Mouse (Mus musculus): ENCODE results near the gene D430042O09Rik.

Gene D430042O09Rik

DNA sequence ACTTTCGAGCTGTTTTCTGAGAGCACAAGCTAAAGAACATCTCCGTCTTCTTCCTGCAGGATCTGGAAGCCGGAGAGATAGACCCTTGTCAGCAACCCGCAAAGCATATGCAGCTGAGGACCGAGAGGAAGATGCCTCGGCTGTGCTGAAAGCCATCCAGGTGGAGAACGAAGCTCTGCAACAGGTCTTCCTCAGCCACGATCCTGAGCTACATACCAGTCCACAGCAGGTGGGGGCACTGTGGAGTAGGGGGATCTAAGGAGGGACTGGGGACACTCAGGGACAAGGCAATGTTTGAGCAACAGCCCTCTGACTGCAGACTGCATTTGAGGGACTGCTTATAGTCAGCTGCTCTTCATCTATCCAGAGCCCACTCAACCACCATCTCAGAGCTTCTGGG is 105.0 kb downstream of the D430042O09Rik start:
- no peak for DNase-seq (ENCODE audit: low read depth)

DNA sequence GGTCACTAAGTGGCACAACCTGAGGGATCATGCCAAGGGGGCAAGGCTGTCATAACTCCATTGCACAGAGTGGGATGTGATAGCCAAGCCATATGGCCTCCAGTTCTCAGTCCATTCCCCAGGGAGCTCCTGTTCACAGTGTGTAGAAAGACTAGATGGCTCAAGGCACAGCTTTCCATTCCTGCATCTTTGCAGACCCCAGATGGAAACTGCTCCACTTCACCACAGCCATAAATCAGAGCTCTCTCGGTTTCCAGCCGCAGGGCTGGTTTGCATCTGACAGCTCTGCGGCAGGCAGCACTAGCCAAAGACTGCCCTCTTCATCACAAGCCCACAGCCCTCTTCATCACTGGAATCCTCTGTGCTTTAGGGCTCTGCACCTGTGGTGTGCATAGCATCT is 108.0 kb downstream of the D430042O09Rik start:
- DNase-seq (ENCODE audit: low read depth), result no peak

DNA sequence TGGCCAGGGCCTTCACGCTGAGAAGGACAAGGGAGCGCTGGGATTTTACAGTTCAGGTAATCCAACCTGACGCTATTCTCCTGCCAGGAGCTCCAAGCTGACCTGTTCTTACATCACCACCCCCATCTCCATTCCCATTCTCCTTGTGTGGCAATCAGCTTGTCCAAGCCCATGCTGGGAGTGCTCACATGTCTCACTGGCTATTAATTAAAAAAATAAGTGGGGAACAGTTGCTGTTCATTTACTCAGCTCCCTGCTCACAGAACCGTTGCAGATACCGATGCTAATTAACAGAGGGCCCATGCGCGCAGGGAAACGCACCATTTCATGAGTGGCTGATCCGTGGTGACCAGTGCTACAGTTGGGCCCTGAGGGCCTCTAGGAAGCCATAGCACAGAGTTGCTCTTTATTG is 110.6 kb downstream of the D430042O09Rik start:
- no peak for DNase-seq (ENCODE audit: low read depth)

DNA sequence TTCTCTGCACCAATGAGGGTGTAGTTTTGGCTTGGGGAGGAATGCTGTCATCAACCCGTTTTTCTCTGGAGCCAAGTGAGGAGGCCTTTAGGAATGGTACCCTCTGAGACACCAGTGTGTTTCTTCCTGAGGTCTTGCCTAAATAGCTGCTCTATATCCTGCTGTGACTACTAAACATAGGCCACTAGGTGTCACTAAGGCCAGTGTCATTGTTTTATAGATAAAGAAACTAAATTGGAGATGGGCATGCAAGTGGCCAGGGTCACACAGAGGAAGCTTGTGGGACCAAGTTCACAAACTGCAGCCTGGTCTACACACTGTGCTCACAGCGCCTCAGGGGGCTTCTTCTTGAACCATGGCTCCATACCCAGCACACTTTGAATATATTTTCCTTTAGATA is 112.5 kb downstream of the D430042O09Rik start:
- peak; percentile 5 for DNase-seq (ENCODE audit: low read depth)

DNA sequence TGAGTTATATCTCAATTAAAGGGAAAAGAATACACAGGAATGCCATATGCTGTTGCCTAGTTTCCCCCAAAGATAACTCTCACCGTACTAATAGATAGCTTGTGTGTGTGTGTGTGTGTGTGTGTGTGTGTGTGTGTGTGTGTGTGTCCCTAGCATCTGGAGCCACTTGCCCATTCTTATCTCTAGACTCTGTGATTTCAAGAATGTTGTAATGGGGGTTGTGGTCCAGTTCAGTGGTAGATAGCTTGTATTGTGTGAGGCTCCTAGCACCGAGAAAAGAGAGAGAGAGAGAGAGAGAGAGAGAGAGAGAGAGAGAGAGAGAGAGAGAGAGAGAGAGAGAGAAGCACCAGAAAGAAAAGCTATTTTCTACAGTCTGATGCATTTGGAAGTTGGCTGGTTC is 118.7 kb downstream of the D430042O09Rik start:
- DNase-seq (ENCODE audit: low read depth), result no peak

DNA sequence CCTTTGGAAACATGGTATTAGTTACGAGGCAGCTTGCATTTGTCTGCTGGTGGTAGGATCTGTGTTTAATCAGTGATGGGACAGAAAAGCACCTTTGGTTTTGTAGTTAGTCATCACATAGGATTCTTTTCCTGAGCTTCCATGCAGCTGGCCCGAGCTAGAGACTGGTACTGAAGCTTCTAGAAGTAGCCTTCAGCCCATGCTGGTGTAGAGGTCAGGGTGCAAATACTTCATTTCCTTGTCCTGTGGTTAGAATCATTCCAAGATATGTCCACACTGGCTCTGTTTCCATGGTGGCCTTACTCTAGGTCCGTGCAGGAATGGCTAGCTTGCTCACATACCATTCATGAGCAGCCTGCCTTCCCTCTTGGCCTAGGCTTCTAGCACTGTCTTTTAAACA is 119.2 kb downstream of the D430042O09Rik start:
- DNase-seq (ENCODE audit: low read depth), result no peak

DNA sequence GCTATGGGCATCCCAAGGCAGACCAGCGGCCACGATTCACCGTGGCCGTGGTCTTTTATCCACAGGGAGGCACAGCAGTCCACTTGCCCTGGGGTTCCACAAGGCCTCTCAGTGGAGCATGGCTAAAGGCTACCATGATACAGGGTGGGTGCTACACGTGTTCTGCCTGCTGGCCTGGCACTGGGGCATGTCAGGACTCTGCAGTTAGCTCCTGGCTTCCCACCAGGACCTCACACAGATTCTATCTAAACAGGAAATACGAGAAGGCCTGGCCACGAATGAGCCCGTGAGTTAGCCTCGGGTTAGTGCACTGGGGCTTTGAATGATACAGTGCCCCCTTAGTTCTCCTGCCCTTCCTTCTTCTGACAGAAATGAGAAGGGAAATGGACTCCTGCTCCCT is 119.7 kb downstream of the D430042O09Rik start:
- DNase-seq (ENCODE audit: low read depth), result no peak

DNA sequence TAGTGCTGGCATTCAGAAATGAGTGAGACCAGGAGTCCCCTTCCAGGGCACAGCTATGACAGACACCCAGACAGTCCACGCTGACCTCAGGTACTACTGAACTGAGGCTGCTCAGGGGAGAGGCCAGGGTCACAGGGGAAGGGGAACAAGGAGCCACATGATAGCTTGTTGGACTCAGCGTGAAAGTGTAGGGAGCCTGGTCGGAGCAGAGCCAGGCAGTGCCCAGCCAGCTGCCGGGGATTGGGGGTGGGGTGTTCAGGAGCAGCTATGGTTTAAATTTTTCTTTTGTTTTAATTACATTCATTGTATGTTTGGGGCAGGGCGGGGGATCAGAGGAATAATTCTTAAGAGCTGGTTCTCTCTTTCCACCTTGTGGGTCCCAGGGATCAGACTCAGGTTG is 120.9 kb downstream of the D430042O09Rik start:
- no peak for DNase-seq (ENCODE audit: low read depth)

DNA sequence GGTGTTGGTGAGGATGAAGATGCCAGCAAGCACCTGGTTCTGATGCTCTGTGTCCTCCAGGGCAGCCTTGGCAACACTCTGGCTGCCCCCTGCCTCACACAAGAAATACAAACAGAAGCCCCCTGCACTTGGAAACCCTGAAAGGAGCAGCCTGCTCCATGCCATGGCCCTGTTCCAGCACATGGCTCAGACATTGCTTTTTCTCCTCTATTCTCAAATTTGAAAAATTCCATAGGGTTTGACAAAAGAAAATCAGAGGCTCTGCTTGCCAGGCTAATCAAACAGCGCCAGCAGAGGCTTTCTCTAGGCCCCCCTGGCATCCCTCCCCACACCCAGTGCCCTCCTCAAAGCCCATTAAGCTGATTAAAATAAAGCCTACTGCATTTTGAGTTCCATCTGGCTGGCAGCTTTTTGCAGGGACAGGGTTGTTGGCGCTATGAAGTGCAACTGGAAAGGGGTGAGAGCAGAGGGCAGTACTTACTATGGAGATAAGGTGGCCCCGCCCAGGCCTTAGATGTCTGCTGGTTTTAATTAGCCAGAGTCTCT is 121.5 kb downstream of the D430042O09Rik start:
- no peak for DNase-seq (ENCODE audit: low read depth)

DNA sequence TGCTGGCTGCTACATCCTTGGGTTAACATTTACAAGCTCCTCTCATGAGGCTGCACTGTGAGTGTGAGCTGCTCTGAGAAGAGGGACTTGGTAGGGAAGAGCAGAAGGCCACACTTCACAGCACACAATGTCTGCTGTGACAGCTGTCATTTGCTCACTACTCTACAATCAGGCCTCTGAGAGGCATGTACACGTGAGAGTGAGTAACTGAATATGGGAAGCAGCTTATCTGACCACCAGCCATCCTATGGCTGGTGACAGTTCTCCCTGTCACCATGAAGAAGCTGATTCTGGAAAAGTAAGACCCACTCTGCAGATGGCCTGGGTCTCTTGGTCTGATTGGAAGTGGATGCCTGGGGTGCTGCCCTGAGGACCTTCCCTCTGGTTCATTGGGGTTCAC is 125.1 kb downstream of the D430042O09Rik start:
- DNase-seq (ENCODE audit: low read depth), result no peak

DNA sequence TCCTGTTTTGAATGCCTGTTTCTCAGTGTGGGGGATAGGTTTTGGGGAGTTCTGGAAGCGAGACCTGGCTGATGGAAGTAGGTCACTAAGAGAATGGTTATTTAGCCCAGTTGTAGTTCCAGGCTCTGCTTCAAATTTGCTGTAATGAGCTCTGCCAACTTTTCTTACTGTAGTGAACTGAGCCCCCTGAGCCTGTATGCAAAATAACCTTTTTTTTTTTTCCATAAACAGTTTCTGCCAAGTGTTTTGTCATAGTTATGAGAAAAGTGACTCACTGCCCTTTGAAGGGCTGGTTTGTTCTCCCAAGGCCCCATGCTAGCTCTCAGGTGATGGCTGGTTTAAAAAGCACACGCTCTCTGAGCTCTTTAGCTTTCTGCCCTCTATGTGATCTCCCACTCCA is 125.8 kb downstream of the D430042O09Rik start:
- DNase-seq (ENCODE audit: low read depth), result no peak

DNA sequence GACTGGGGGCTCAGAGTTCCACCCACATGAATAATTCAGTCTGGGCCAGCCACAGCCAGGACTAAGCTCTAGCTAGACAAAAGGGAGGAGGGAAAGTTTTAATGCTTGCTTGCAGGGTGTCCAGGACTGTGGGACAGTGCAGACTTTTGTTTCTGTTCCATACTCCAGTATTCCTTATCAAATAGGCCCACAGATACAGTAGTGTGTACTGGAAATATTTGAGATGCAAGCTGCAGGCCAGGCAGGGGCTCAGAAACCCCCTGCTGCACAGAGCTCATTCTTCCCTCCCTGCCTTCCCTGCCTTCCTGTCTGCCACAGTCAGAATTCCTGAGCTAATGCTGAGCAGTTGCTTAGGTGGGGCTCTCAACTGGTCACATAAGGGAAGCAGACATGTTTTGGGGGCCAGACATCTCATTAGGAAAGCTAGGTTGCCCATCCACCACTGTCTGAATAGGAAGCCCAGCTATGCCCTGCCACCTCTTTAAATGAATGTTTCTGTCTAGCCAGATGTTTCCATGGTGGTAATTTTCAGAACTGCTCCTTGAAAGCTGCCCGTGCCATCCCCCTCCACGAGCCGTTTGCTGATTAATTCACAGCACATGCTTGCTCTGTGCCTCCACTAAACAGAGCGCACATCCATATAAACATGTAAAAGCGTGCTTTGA is 130.5 kb downstream of the D430042O09Rik start:
- DNase-seq (ENCODE audit: low read depth), result no peak

DNA sequence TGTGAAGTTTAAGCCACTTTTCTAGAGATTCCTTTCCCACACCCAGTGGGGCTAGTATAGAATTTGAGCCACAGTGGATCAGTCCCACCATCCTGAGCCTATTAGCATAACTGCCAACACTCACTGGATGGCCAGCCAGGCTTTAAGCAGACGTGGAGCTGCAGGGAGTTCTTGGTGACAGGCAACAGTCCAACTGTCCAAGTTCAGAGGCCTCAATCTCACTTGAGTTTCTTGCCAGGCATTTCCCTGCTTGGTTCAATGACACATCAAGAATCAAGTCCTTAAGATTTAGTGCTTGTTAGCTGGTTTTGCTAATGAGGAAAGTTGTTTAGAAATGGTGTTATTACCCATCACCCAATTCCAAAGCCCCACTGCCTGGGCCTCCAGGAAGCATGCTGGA is 137.9 kb downstream of the D430042O09Rik start:
- no peak for DNase-seq (ENCODE audit: low read depth)

DNA sequence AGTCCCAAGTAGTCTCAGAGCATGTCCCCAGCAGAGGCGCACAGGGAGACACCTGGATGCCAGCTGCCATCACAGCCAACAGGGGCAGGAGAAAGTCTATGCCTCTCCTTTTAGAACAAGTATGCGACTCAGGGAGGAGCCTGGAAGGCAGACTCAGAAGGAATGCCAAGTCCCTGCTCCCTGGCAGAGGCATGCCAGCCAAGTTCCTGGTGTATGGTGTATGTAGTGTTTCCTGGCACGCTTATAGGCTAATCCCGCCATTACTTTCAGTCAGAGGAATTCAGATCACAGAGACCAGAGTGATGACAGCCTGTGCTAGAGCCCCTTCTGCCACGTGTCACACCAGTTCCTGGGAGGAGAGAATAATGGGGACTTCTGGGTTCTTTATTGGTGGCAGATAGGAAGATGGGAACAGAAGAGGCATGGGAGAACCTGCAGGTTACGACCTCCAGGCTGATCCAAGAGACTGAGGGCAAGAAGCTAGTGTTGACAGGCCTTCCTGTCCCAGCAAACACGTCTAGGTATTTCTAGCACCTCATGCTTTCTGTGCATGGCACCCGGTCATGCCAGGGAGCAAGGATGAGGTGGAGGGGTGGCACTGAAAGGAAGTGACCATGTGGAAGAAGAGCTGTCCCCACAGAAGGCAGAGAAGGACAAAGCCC is 139.3 kb downstream of the D430042O09Rik start:
- DNase-seq (ENCODE audit: low read depth), result no peak

DNA sequence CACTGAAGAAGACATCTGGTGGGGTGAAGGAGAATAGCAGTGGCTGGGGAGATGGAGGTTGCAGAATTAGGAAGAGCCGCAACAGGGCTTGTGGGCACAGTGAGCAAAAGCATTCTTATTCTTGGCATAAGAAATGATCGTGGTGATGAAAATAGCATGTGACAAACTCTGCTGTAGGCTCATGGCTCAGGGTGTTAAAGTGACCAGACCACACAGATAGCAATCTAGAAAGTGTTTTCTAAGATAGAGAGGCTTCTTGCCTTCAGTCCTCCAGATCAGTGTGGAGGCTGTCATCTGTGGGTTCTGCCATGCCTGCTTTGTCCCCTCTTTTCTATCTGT is 139.8 kb downstream of the D430042O09Rik start:
- no peak for DNase-seq (ENCODE audit: low read depth)

DNA sequence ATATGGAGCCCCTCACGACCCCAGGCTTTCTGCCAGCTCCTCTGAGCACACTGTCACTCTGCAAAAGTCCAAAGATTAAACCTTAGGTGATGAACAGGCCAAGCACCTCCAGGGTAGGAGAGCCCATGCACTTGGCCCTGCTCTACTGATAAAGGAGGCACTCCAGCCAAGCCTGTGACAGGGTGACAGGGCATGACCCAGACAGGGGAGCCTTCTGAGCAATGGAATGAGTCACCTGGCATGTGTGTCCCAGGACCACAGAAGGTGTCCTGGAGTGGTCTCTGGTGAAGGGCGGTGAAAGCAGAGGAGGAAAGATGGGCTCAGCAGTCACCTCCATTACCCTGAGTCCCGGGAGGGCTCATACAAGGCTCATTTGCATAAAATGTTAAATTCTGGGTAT is 151.9 kb downstream of the D430042O09Rik start:
- no peak for DNase-seq (ENCODE audit: low read depth)

DNA sequence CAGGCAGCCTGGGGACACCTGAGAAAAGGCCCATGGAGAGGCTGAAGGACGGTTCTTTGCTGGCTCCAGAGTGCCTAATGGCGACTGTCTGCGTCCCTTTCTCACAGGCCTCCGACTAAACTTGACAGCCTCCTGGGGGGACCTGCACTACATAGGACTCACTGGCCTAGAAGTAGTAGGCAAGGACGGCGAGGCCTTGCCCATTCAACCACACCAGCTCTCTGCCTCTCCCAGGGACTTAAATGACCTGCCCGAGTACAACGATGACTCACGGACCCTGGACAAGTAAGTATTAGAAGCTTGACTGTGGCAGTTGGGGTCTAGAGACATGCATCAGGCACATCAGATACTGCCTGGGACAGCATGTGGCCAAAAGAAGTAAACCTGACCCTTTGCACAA is 152.7 kb downstream of the D430042O09Rik start:
- DNase-seq (ENCODE audit: low read depth), result no peak

DNA sequence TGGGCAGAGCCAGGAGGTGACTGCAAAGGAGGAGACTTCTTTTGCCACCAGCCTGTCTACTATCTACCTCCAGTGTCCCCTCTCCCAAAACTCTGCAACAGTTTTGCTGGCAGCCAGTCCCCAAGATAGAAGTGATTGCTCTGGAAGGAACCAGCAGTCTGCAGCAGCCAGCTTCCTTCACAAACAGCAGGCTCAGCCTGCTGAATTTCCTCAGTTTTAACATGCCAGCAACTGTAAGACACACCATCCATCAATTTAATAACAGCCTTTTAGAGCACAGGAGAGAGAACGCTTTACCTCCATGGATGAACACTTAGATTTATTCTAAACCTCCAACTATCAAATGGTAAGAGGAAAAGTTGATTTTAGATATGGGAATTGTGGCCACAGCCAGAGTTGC is 156.3 kb downstream of the D430042O09Rik start:
- DNase-seq (ENCODE audit: low read depth), result no peak

DNA sequence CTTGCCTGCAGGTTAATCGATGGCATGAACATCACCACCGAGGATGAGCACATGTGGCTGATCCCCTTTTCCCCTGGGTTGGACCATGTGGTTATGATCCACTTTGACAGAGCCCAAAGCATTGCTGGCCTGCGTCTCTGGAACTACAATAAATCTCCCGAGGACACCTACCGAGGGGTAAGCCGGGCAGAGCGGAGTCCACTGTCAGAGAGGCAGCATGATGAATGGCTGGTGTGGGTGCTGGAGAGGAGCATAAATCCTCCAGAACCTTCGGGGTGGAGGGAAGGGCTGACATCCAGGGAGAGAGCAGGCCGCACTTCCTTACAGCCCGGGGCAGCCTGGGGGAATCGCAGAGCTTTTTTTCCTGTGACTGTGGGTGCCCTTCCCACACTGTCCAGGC is 157.5 kb downstream of the D430042O09Rik start:
- DNase-seq (ENCODE audit: low read depth), result no peak

DNA sequence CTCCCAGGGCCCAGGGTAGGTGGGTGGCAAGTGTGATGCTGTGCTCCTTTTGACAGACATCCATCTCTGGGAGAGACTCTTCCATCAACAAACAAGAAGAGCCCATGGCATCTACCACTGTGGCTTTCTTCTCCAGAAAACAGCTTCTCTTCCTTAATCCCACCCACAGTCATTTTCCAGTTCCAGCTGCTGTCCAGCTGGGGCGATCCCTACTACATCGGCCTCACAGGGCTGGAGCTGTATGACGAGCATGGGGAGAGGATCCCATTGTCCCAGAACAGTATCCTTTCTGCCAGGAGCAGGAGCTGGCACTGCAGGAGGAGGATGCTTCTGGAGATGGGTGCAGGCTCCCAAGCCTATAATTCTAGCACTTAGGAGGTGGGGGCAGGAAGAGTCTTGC is 160.9 kb downstream of the D430042O09Rik start:
- no peak for DNase-seq (ENCODE audit: low read depth)

DNA sequence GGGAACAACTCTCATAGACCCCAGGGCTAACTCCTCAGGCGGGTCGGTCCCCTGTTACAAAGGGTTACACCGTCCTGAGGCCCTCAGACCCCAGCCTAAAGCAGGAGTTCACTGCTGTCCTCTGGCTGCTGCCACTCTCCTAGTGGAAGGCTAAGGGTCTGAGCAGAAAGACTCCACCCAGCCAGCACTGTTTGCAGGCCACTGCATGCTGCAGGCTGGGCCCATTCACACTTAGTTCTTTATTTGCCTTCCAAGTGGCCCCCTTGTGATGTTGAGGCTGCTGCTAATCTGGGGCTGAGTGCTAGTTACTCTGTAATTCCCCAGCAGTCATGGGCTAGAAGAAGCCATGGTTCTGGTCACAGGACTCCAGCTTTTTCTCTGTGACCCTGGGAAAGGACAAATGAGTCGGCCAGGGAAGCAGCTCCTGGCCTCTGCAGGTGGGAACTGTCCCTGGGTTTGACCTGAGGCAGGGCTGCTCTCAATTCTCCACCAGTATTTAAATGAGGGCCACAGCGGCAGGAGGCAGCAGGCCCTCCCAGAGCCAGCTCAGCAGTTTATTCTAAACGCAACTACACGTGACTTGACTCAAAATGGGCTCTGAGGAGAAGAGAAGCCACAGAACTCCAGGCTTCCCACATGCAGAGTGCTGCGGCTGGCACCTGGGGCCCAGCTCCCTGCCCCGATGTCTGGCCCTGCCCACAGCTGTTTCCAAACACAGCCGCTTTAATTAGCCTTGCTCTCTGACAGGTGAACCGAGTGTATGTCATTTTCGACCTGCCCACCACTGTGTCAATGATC is 163.9 kb downstream of the D430042O09Rik start:
- DNase-seq (ENCODE audit: low read depth), result no peak

DNA sequence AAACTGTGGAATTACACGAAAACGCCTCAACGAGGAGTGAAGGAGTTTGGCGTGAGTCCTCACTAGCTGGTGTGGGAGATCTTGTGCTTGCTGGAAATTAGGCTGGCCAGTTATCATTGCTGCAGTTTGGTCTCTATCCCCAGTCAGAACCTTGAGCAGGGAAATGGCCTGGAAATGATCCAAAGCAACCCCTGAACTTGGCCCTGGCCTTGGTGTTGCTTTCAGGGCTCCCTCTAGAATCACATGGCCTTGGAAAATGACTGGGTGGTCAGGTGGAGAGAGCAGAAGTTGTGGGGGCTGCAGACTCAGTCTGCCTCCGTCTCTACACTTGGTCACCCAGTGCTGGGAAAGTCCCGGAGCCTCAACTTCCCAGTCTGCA is 164.5 kb downstream of the D430042O09Rik start:
- no peak for DNase-seq (ENCODE audit: low read depth)

DNA sequence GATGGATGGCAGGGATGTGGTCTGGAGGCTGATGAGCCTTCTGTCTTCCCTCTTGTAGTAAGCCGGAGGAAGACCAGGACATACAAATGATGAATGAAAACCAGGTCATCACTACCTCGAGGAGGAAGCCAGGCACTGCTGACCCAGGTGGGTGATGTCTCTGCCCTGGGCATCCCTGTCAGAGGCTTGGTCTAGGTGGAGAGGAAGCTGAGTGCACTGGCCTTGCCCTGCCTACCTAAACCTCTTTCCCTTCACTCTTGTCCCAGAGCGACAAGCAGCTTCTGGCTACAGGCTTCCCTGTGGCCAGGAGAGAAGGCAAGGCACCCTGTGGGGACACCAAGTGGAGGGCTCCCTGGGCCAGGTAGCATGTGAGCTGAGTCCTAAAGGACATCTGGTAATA is 165.2 kb downstream of the D430042O09Rik start:
- DNase-seq (ENCODE audit: low read depth), result no peak
